ENCODE assay signal across 8 mouse cellular contexts in genomic region chr9:119339106-119339505, GRCm38 (mm10). TPM values are rescaled to one million over a fixed set of nuclear protein-coding genes. Genes with fewer than 3 reads are reported as not detected.
DNase-seq lines count a peak whose midpoint lies in the region; ATAC-seq and TF ChIP-seq lines count a peak whose summit lies in the region.

No protein-coding gene starts in this region.

- H3K4me2 ChIP-seq in hindbrain, embryonic 16.5 days (ENCODE audit: low read length) = peak overlapping the region; percentile 72
- peak overlapping the region; percentile 76 for H3K4me2 ChIP-seq in midbrain, postnatal 0 days (ENCODE audit: low read depth, low read length, poor library complexity, severe bottlenecking)

- peaks cover 27% of the 10 kb centered on the region for H3K27me3 ChIP-seq in embryonic facial prominence, embryonic 10.5 days (replicated peaks; ENCODE audit: low read depth, poor library complexity, severe bottlenecking)
- 0 out of 2 replicates have a peak, but pooled peaks cover 4% of the 10 kb centered on the region for H3K27me3 ChIP-seq in hindbrain, embryonic 16.5 days (replicated peaks; ENCODE audit: control insufficient read depth, insufficient read depth, low read length)
- no peaks in the 10 kb centered on the region for H3K27me3 ChIP-seq in midbrain, postnatal 0 days (ENCODE audit: insufficient read depth, low read length)

- H3K36me3 ChIP-seq in embryonic facial prominence, embryonic 10.5 days (replicated peaks) = peaks cover 16% of the 10 kb centered on the region
- H3K36me3 ChIP-seq in hindbrain, embryonic 16.5 days (ENCODE audit: control insufficient read depth, insufficient read depth, low read length) = peaks cover 8% of the 10 kb centered on the region
- peaks cover 7% of the 10 kb centered on the region; the same call in 1 of the 2 replicates for H3K36me3 ChIP-seq in midbrain, postnatal 0 days (ENCODE audit: insufficient read depth, low read length)

- WGBS in embryonic facial prominence, embryonic 10.5 days = 57% methylated on average over 7 of the region's 7 CpGs
- WGBS in hindbrain, embryonic 16.5 days = 55% methylated on average over 7 of the region's 7 CpGs
- WGBS in midbrain, postnatal 0 days = 57% methylated on average over 7 of the region's 7 CpGs

- intact Hi-C loops in left cerebral cortex, adult 2 months (cut with DNase I) = no loop called here
- intact Hi-C loops in left cerebral cortex, postnatal 14 days (cut with DNase I) = no loop called here

- peaks cover 37% of the 10 kb centered on the region for H3K4me1 ChIP-seq in embryonic facial prominence, embryonic 10.5 days
- H3K4me1 ChIP-seq in hindbrain, embryonic 16.5 days (ENCODE audit: control insufficient read depth, insufficient read depth, low read depth, low read length) = peaks cover 24% of the 10 kb centered on the region
- H3K4me1 ChIP-seq in midbrain, postnatal 0 days (ENCODE audit: insufficient read depth, low read length) = peaks cover 9% of the 10 kb centered on the region; the same call in 1 of the 2 replicates

- no peak overlapping the region; the same call in 1 of the 2 replicates for H3K9ac ChIP-seq in hindbrain, embryonic 16.5 days (ENCODE audit: low read depth, low read length)
- 0 out of 2 replicates have a peak overlapping the region, but pooled peaks have one; percentile 46 for H3K9ac ChIP-seq in midbrain, postnatal 0 days (replicated peaks; ENCODE audit: low read length, poor library complexity, severe bottlenecking)

- no peak for DNase-seq in left cerebral cortex, adult 2 months (ENCODE audit: extremely low spot score in 1 of 2, low spot score in 2 of 2)
- no peak for DNase-seq in left cerebral cortex, postnatal 14 days (ENCODE audit: low spot score in 2 of 2)
- DNase-seq in embryonic facial prominence, embryonic 10.5 days (ENCODE audit: low spot score) = no peak
- DNase-seq in midbrain, postnatal 0 days (ENCODE audit: low spot score) = no peak
- DNase-seq in urinary bladder, adult 2 months (ENCODE audit: low spot score) = no peak
- DNase-seq in urinary bladder, postnatal 14 days (ENCODE audit: low spot score) = no peak
- DNase-seq in spleen, postnatal 14 days (ENCODE audit: low spot score in 2 of 2) = no peak

- H3K9me3 ChIP-seq in embryonic facial prominence, embryonic 10.5 days = no peaks in the 10 kb centered on the region
- no peaks in the 10 kb centered on the region for H3K9me3 ChIP-seq in hindbrain, embryonic 16.5 days (ENCODE audit: control insufficient read depth, low read length)
- no peaks in the 10 kb centered on the region for H3K9me3 ChIP-seq in midbrain, postnatal 0 days (ENCODE audit: low read length)

- ATAC-seq in hindbrain, embryonic 16.5 days = no peak
- ATAC-seq in midbrain, postnatal 0 days (ENCODE audit: low FRiP score) = no peak

- H3K4me3 ChIP-seq in left cerebral cortex, adult 2 months = peak overlapping the region; percentile 79
- H3K4me3 ChIP-seq in embryonic facial prominence, embryonic 10.5 days = peak overlapping the region; percentile 86
- H3K4me3 ChIP-seq in hindbrain, embryonic 16.5 days (ENCODE audit: low read length) = peak overlapping the region; percentile 54
- peak overlapping the region; percentile 73; the same call in 1 of the 2 replicates for H3K4me3 ChIP-seq in midbrain, postnatal 0 days (ENCODE audit: low read depth, low read length)

- no peak for TF ChIP-seq CTCF in left cerebral cortex, adult 2 months (IDR thresholded peaks at IDR 0.05)
- TF ChIP-seq CTCF in midbrain, postnatal 0 days (IDR thresholded peaks at IDR 0.05) = no peak

- H3K27ac ChIP-seq in left cerebral cortex, adult 2 months = no peak overlapping the region
- H3K27ac ChIP-seq in embryonic facial prominence, embryonic 10.5 days (replicated peaks) = no peak overlapping the region
- H3K27ac ChIP-seq in hindbrain, embryonic 16.5 days (ENCODE audit: low read depth, low read length) = no peak overlapping the region
- no peak overlapping the region for H3K27ac ChIP-seq in midbrain, postnatal 0 days (ENCODE audit: low read depth, low read length)

RNA-seq across cellular contexts. Expression of gene Acaa1a, which starts 0.4 kb away (rescaled TPM):
- 10 to 100 TPM; 69.9 to 73.6 TPM for total RNA-seq in left cerebral cortex, adult 2 months (2021)
- total RNA-seq in left cerebral cortex, postnatal 14 days (2021) = 10 to 100 TPM; 67.2 to 73.8 TPM
- 75.2 and 76.8 TPM in 2 replicates for polyA plus RNA-seq in embryonic facial prominence, embryonic 10.5 days (2016; fragmentation: Nextera tagmentation; extraction: Ambion mirVana)
- 122 and 124 TPM in 2 replicates for polyA plus RNA-seq in hindbrain, embryonic 16.5 days (2015; fragmentation: Nextera tagmentation; extraction: Ambion mirVana)
- 106 and 120 TPM in 2 replicates for total RNA-seq in midbrain, postnatal 0 days (2014; rRNA removed)
- polyA plus RNA-seq in midbrain, postnatal 0 days (2015; fragmentation: Nextera tagmentation; extraction: Ambion mirVana) = 75.5 and 82.6 TPM in 2 replicates
- 144 and 173 TPM in 2 replicates for polyA plus RNA-seq in urinary bladder, adult 2 months (2012; rRNA removed)

RNA-seq across cellular contexts. Expression of gene Myd88, which starts 2.1 kb away (rescaled TPM):
- 1 to 10 TPM; 4.6 to 5.5 TPM for total RNA-seq in left cerebral cortex, adult 2 months (2021)
- 1 to 10 TPM; 5.5 to 5.8 TPM for total RNA-seq in left cerebral cortex, postnatal 14 days (2021)
- 8.3 and 9.9 TPM in 2 replicates for polyA plus RNA-seq in embryonic facial prominence, embryonic 10.5 days (2016; fragmentation: Nextera tagmentation; extraction: Ambion mirVana)
- 6.6 and 6.7 TPM in 2 replicates for polyA plus RNA-seq in hindbrain, embryonic 16.5 days (2015; fragmentation: Nextera tagmentation; extraction: Ambion mirVana)
- 4.2 and 5.9 TPM in 2 replicates for total RNA-seq in midbrain, postnatal 0 days (2014; rRNA removed)
- 4.7 and 5.6 TPM in 2 replicates for polyA plus RNA-seq in midbrain, postnatal 0 days (2015; fragmentation: Nextera tagmentation; extraction: Ambion mirVana)
- polyA plus RNA-seq in urinary bladder, adult 2 months (2012; rRNA removed) = 19.4 and 22.4 TPM in 2 replicates

RNA-seq across cellular contexts. Expression of gene Oxsr1, which starts 16.9 kb away (rescaled TPM):
- total RNA-seq in left cerebral cortex, adult 2 months (2021) = 10 to 100 TPM; 31.1 to 33.9 TPM
- total RNA-seq in left cerebral cortex, postnatal 14 days (2021) = 10 to 100 TPM; 33.2 to 36.4 TPM
- polyA plus RNA-seq in embryonic facial prominence, embryonic 10.5 days (2016; fragmentation: Nextera tagmentation; extraction: Ambion mirVana) = 12.1 and 12.3 TPM in 2 replicates
- 12.1 and 12.8 TPM in 2 replicates for polyA plus RNA-seq in hindbrain, embryonic 16.5 days (2015; fragmentation: Nextera tagmentation; extraction: Ambion mirVana)
- 38.5 and 55.7 TPM in 2 replicates for total RNA-seq in midbrain, postnatal 0 days (2014; rRNA removed)
- polyA plus RNA-seq in midbrain, postnatal 0 days (2015; fragmentation: Nextera tagmentation; extraction: Ambion mirVana) = 10.5 and 10.7 TPM in 2 replicates
- polyA plus RNA-seq in urinary bladder, adult 2 months (2012; rRNA removed) = 37.3 and 38.1 TPM in 2 replicates

RNA-seq across cellular contexts. Expression of gene Xylb, which starts 18.1 kb away (rescaled TPM):
- 1 to 10 TPM; 4.9 to 5.5 TPM for total RNA-seq in left cerebral cortex, adult 2 months (2021)
- 1 to 10 TPM; 3.8 to 3.9 TPM for total RNA-seq in left cerebral cortex, postnatal 14 days (2021)
- 9.3 and 9.8 TPM in 2 replicates for polyA plus RNA-seq in embryonic facial prominence, embryonic 10.5 days (2016; fragmentation: Nextera tagmentation; extraction: Ambion mirVana)
- polyA plus RNA-seq in hindbrain, embryonic 16.5 days (2015; fragmentation: Nextera tagmentation; extraction: Ambion mirVana) = 3.0 and 3.5 TPM in 2 replicates
- 2.6 and 3.2 TPM in 2 replicates for total RNA-seq in midbrain, postnatal 0 days (2014; rRNA removed)
- 3.9 and 4.3 TPM in 2 replicates for polyA plus RNA-seq in midbrain, postnatal 0 days (2015; fragmentation: Nextera tagmentation; extraction: Ambion mirVana)
- 1.4 and 1.6 TPM in 2 replicates for polyA plus RNA-seq in urinary bladder, adult 2 months (2012; rRNA removed)

RNA-seq across cellular contexts. Expression of gene Slc22a14, which starts 26.2 kb away (rescaled TPM):
- total RNA-seq in left cerebral cortex, adult 2 months (2021) = not detected
- total RNA-seq in left cerebral cortex, postnatal 14 days (2021) = not detected
- polyA plus RNA-seq in embryonic facial prominence, embryonic 10.5 days (2016; fragmentation: Nextera tagmentation; extraction: Ambion mirVana) = not detected in 2 replicates
- polyA plus RNA-seq in hindbrain, embryonic 16.5 days (2015; fragmentation: Nextera tagmentation; extraction: Ambion mirVana) = 0.08 TPM in 1 of 2 replicates, not detected in the other
- not detected in 2 replicates for total RNA-seq in midbrain, postnatal 0 days (2014; rRNA removed)
- polyA plus RNA-seq in midbrain, postnatal 0 days (2015; fragmentation: Nextera tagmentation; extraction: Ambion mirVana) = 0.15 TPM in 1 of 2 replicates, not detected in the other
- polyA plus RNA-seq in urinary bladder, adult 2 months (2012; rRNA removed) = 0.16 and 0.40 TPM in 2 replicates
